Mouse (Mus musculus) layer of hippocampus, postnatal 36 days (tissue): Measurements from ENCODE around the gene Slc9a4. TPM values are rescaled to one million over a fixed set of nuclear protein-coding genes. Genes with fewer than 3 reads are reported as not detected.
"Not testable (repeated sequence)": the region's sequence is repeated elsewhere in the genome, so short reads cannot be mapped to it uniquely, and the experiment has no call there.

Experiments
- DNase-seq, 2 experiments: peaks; one replicate each; pipeline ENCODE4 v3.0.0; 2022
- total RNA-seq, 2 experiments: library from RNA; stranded (reverse); gene quantifications; 2 replicates each; pipeline ENCODE4 v1.2.3; 2021

The Slc9a4 gene
- total RNA-seq, 2 experiments from 2014 or later: 19.5 to 22.2 TPM

DNA sequence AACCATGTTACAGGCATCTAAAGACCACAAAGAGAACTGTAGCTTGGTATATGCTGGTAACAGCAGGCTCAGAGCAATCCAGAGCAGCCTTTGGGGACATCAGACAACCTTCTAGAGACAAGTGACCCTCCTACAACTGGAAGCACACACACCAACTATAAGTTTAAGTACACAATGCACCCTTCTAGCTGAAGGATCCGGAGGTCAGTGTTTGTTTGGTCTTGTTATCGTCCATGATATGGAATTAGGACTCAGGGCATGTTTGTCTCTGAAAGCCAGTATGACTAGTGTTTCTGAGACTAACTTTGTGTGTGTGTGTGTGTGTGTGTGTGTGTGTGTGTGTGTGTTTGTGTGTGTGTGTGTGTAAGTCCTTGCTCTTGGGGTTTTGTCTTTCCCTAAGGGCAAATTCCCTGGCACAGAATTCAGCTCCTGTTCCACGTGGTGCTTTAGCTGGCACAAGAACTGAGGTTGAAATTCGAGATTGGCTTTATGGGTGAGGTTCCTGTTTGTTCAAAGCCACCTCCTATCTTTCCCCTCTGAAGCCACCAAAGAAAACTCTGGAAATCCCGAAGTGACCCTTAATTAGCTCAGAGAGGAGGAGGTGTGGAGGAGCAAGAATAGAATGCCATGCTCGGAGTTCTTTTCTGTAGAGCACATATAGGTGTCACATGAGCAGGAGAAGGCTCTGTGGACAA lies 71.1 kb downstream of the Slc9a4 start:
- no peak for DNase-seq

DNA sequence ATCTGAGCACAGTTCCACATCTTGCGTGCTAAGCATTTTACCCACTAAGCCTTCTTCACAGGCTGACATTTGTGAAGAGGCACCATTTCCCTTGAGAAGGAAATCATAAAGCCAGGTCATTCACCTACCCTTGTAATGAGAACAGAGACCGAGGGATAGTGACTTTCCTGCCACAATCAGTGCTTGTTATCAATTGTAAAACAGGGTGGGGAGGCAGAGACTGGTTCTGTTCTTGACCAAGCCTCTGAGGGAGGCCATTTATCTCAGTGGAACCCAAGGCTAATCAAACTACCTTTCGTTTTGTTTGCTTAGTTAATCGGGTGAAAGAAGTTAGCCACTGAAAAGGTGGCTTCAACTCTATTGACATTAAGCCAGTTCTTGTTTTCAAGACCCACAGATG lies 77.2 kb downstream of the Slc9a4 start:
- no peak for DNase-seq

DNA sequence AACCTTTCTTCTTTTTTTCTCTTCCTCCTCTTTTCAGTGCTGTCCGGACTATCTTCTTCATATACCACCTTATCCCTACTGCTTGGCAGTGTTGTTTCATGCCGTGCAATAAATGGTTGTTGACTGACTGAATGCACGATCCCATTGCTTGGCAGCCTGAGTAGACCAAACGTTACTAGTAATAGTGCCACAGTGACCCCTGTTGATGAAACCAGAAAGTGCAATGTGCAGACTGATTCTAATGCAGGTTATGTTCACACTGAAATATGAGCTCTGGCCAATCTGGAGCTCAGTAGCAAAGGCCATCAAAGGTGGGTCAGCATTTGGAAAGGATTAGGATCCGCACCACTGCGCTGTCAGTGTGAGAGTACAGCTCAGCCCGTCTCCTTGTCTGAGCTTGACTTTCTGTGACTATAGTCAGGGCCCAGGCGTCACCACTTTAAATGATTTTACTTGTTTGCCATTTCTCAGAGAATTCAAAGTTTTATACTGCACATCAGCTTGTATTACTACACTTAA lies 78.2 kb downstream of the Slc9a4 start:
- peak; percentile 27 to 71 for DNase-seq

DNA sequence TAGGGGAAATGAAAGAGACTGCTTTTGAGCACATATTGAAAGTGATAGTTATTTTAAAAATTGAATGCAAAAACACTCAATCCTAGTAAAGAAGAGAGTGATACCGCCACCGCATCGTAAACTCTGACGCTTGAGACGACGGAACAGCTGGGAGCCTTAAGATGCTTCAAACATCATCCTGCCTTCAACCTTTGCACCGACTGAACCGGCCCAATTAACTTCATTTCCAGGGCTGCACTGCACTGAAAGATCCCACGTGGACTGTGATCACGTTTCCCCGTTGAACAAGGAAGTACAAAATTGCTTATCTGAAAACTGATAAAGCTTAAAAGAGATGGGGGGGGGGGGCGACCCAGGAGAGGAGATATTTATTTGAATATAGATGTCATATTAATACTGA lies 79.1 kb downstream of the Slc9a4 start:
- DNase-seq: no peak

DNA sequence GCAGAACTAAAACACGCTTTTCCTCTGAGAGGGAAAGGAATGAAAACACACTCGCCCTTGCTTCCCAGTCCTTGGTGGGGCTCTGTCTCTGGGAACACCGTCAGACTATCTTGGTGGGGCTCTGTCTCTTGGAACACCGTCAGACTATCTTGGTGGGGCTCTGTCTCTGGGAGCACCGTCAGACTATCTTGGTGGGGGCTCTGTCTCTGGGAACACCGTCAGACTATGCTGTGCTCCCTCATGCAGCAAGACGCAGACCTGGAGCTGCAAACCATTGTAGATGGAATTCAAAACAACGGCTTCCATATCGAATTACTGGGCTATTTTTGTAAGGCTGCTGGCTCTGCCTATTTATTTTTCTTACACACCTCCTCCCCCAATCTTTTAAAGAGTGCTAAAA lies 79.6 kb downstream of the Slc9a4 start:
- DNase-seq: no peak

DNA sequence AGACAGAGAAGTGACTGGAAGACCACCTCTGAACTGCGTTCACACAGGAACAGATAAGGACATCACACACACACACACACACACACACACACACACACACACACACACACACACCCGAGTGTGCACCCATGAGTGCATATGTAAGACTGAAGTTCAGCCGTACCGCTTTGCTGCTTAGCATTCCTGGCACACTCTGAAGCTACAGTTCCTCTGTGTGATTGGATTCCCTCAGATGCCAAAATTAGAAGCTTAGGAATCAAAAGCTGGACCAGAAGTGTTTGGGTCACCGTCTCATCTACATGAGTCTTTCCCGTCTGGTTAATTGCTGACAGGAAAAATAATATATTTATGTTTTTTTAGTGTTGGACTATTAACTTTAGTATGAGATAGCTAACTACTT lies 81.0 kb downstream of the Slc9a4 start:
- DNase-seq: no peak

DNA sequence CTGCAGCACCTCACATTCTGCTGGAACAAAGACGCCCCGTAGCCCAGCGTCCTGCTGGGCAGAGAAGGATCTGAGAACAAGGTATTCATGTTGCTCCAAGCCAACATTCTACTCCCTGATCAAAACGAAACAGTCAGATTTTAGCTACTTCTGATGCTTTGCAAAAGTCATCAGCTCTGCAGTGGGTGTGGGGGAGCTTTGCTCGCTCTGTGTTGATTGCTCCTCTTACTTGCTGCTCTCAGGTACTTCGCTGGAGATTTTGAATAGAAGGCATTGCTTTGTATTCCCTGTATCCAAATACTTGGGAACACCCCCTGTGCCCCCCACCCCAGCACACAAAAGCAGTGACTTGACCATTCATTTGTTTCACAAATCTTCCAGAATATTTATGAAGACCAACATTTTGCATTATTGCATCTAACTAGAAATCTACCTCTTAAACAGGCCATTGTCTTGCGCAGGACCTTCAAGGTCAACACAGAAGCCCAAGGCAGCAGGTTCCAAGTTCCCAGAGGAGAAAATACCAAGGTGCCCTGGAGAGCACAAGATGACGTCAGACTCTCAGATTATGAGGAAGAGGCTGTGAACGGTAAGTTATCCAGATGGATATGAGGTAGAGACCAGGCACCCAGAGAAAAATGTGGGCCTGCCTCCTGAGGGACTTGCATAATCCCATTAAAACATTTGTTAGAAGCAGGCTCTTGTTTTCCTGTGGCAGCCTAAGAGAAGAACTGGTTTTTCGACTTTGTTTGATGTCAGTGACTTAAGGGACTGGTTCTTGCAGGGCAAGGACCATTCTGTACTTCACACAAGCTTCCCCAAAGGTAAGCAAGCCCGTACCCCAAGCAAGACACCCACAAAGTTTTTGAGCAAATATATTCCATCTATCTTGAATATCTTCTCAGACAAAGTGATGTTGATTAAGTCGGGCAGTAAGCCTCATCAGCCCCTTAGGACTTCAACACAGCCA lies 85.8 kb downstream of the Slc9a4 start:
- no peak for DNase-seq

DNA sequence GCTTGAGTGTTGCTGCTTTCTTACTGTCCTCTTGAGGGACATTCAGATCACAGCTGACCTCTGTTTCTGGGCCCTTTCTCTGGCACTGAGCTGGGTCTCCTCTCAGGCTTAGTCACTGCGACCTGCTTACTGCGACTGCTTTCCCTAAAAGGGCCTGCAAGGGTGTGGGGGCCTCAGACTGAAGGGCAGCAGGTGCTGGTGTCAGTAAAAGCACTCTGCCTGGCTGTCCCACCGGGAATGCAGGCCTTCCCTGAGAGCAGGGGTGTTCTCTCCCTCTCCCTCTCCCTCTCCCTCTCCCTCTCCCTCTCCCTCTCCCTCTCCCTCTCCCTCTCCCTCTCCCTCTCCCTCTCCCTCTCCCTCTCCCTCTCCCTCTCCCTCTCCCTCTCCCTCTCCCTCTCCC lies 87.6 kb downstream of the Slc9a4 start:
- DNase-seq: not testable (repeated sequence)

DNA sequence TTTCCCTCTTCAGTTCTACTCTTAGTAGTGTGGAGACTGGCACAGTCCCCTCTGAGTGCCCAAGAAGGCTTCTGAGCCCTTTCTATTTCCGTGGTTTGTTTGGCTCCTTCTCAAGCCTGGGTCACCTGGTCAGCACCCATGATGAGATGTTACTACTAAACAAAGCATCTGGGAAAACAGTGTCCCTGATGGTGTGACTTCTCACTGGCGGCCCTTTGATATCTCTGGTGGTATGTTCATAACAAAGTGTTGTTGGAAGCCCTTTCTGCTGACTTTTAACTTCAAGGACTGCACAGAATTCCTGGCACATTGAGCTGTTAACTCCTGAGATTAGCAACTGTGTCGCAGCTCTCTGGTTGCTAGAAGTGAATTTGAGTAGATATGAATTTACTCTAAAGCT lies 90.1 kb downstream of the Slc9a4 start:
- no peak for DNase-seq

DNA sequence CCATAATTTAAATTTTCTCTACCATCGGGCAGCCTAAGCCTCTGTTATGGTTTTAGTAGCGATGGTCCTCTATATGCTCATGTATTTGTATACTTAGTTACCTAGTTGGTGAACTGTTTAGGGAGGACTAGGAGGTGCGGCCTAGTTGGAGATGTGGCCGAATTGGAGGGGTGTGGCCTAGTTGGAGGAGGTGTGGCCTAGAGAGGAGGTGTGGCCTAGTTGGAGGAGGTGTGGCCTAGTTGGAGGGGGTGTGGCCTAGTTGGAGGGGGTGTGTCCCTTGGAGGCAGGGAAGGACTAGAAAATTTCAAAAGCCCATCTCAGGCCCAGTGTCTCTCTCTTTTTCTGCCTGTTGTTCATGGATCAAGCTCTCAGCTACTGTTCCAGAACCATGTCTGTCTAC lies 91.6 kb downstream of the Slc9a4 start:
- no peak for DNase-seq

DNA sequence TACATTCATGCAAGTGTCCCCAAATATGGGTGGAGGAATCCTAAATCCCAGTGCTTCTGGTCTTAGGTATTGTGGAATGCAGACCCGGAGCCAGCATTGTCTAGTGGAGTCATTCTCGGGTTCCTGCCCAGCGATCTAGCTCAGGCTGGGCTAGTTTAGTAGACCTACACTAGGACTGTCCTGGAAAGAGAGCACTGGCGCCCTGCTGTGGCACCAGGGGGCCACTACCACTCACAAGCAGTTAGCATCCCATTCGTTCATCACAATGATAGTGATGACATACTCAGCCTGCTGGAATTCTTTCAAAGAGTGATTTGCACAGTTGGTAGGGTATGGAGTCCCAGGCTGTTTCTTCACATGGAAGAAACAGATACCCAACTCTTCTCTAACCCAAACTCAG lies 97.4 kb downstream of the Slc9a4 start:
- no peak for DNase-seq

Other genes with a start within 250 kb of the Slc9a4 start
- under 1 TPM; 0.07 to 0.08 TPM for gene Il1rl1, start 150.5 kb upstream of the Slc9a4 start, total RNA-seq
- not detected for gene Il18r1, start 114.5 kb upstream of the Slc9a4 start, total RNA-seq
- under 1 TPM; 0.12 to 0.13 TPM for gene Il18rap, start 64.7 kb upstream of the Slc9a4 start, total RNA-seq
- 10 to 100 TPM; 25.1 to 28.4 TPM for gene Slc9a2, start 100.5 kb downstream of the Slc9a4 start, total RNA-seq
- 1 to 10 TPM; 5.5 TPM for gene Mfsd9, start 210.6 kb downstream of the Slc9a4 start, total RNA-seq
- under 1 TPM; 0.13 to 0.25 TPM for gene Tmem182, start 225.5 kb downstream of the Slc9a4 start, total RNA-seq